Mouse (Mus musculus): ENCODE data around the gene Lars2. TPM values are rescaled to one million over a fixed set of nuclear protein-coding genes. Genes with fewer than 3 reads are reported as not detected.
A peak's percentile ranks its signal among the peaks of the same experiment; 100 is the strongest.
"Not testable (repeated sequence)": the region's sequence is repeated elsewhere in the genome, so short reads cannot be mapped to it uniquely, and the experiment has no call there.

The Lars2 gene
- polyA plus RNA-seq (2014; fragmentation: Nextera tagmentation; extraction: Ambion mirVana), result 860 and 1,217 TPM in 2 replicates

GRCm38 (mm10) chr9:123366708-123367385 lies at the start of gene Lars2:
Gene Lars2, plus strand, starts transcription at chr9:123366927.
- Histone ChIP-seq H3K9ac (ENCODE audit: low read depth, low read length) (peak within 1 kb of the TSS; percentile 68), H3K4me2 (peak within 1 kb of the TSS; percentile 77), H3K36me3 (ENCODE audit: control insufficient read depth, insufficient read depth, low read length) (no peaks in the 10 kb centered on the region), H3K4me3 (ENCODE audit: low read depth, low read length) (peak within 1 kb of the TSS; percentile 64), H3K4me1 (replicated peaks; ENCODE audit: control insufficient read depth, insufficient read depth, low read length) (peaks cover 12% of the 10 kb centered on the region), H3K27me3 (replicated peaks; ENCODE audit: control insufficient read depth, insufficient read depth, low read length) (no peaks in the 10 kb centered on the region), H3K9me3 (ENCODE audit: control insufficient read depth, low read length) (no peaks in the 10 kb centered on the region), H3K27ac (ENCODE audit: low read depth, low read length) (peak within 1 kb of the TSS; percentile 35)
- 0% methylated on average over 35 of the region's 35 CpGs for WGBS
- ATAC-seq (replicated peaks; ENCODE audit: low FRiP score) (peak; percentile 98), DNase-seq (ENCODE audit: low spot score) (peak; percentile 95)

GRCm38 (mm10) chr9:123326106-123326505 lies 40.6 kb upstream of the Lars2 start:
- H3K27me3 ChIP-seq (replicated peaks; ENCODE audit: control insufficient read depth, insufficient read depth, low read length), result no peaks in the 10 kb centered on the region
- no peaks in the 10 kb centered on the region for H3K36me3 ChIP-seq (ENCODE audit: control insufficient read depth, insufficient read depth, low read length)
- ATAC-seq (replicated peaks; ENCODE audit: low FRiP score), result no peak
- no peaks in the 10 kb centered on the region for H3K9me3 ChIP-seq (ENCODE audit: control insufficient read depth, low read length)
- H3K4me1 ChIP-seq (replicated peaks; ENCODE audit: control insufficient read depth, insufficient read depth, low read length), result no peaks in the 10 kb centered on the region
- H3K9ac ChIP-seq (ENCODE audit: low read depth, low read length), result no peak overlapping the region
- no peak overlapping the region for H3K4me3 ChIP-seq (ENCODE audit: low read depth, low read length)
- no peak overlapping the region for H3K27ac ChIP-seq (ENCODE audit: low read depth, low read length)
- no peak overlapping the region for H3K4me2 ChIP-seq
- no peak for DNase-seq (ENCODE audit: low spot score)

GRCm38 (mm10) chr9:123328336-123328735 lies 38.4 kb upstream of the Lars2 start:
- H3K4me1 ChIP-seq (replicated peaks; ENCODE audit: control insufficient read depth, insufficient read depth, low read length), result no peaks in the 10 kb centered on the region
- no peak overlapping the region for H3K4me3 ChIP-seq (ENCODE audit: low read depth, low read length)
- WGBS, result 79% methylated on average over 3 of the region's 3 CpGs
- no peak for DNase-seq (ENCODE audit: low spot score)
- no peak overlapping the region for H3K4me2 ChIP-seq
- no peaks in the 10 kb centered on the region for H3K9me3 ChIP-seq (ENCODE audit: control insufficient read depth, low read length)
- ATAC-seq (replicated peaks; ENCODE audit: low FRiP score), result no peak
- no peak overlapping the region for H3K27ac ChIP-seq (ENCODE audit: low read depth, low read length)
- H3K27me3 ChIP-seq (replicated peaks; ENCODE audit: control insufficient read depth, insufficient read depth, low read length), result no peaks in the 10 kb centered on the region
- no peak overlapping the region for H3K9ac ChIP-seq (ENCODE audit: low read depth, low read length)
- no peaks in the 10 kb centered on the region for H3K36me3 ChIP-seq (ENCODE audit: control insufficient read depth, insufficient read depth, low read length)

GRCm38 (mm10) chr9:123329831-123330230 lies 36.9 kb upstream of the Lars2 start:
- Histone ChIP-seq H3K9ac (ENCODE audit: low read depth, low read length) (no peak overlapping the region), H3K4me3 (ENCODE audit: low read depth, low read length) (no peak overlapping the region), H3K27ac (ENCODE audit: low read depth, low read length) (no peak overlapping the region), H3K9me3 (ENCODE audit: control insufficient read depth, low read length) (no peaks in the 10 kb centered on the region), H3K36me3 (ENCODE audit: control insufficient read depth, insufficient read depth, low read length) (no peaks in the 10 kb centered on the region), H3K27me3 (replicated peaks; ENCODE audit: control insufficient read depth, insufficient read depth, low read length) (no peaks in the 10 kb centered on the region), H3K4me1 (replicated peaks; ENCODE audit: control insufficient read depth, insufficient read depth, low read length) (no peaks in the 10 kb centered on the region), H3K4me2 (no peak overlapping the region)
- DNase-seq (ENCODE audit: low spot score) (no peak), ATAC-seq (replicated peaks; ENCODE audit: low FRiP score) (no peak)
- WGBS, result 88% methylated on average over 7 of the region's 7 CpGs

GRCm38 (mm10) chr9:123330271-123330670 lies 36.5 kb upstream of the Lars2 start:
- not testable (repeated sequence) for DNase-seq (ENCODE audit: low spot score); H3K4me1 ChIP-seq (replicated peaks; ENCODE audit: control insufficient read depth, insufficient read depth, low read length); H3K27me3 ChIP-seq (replicated peaks; ENCODE audit: control insufficient read depth, insufficient read depth, low read length); ATAC-seq (replicated peaks; ENCODE audit: low FRiP score); H3K9me3 ChIP-seq (ENCODE audit: control insufficient read depth, low read length); H3K27ac ChIP-seq (ENCODE audit: low read depth, low read length); H3K36me3 ChIP-seq (ENCODE audit: control insufficient read depth, insufficient read depth, low read length); H3K4me2 ChIP-seq; H3K4me3 ChIP-seq (ENCODE audit: low read depth, low read length); H3K9ac ChIP-seq (ENCODE audit: low read depth, low read length)
- 52% methylated on average over 1 of the region's 1 CpGs for WGBS

- ATAC-seq (replicated peaks; ENCODE audit: low FRiP score), result no peak
- DNase-seq (ENCODE audit: low spot score), result no peak
- H3K27me3 ChIP-seq (replicated peaks; ENCODE audit: control insufficient read depth, insufficient read depth, low read length), result no peaks in the 10 kb centered on the region
- no peak overlapping the region for H3K9ac ChIP-seq (ENCODE audit: low read depth, low read length)
- no peaks in the 10 kb centered on the region for H3K36me3 ChIP-seq (ENCODE audit: control insufficient read depth, insufficient read depth, low read length)
- no peak overlapping the region for H3K4me2 ChIP-seq
- H3K4me1 ChIP-seq (replicated peaks; ENCODE audit: control insufficient read depth, insufficient read depth, low read length), result no peaks in the 10 kb centered on the region
- no peaks in the 10 kb centered on the region for H3K9me3 ChIP-seq (ENCODE audit: control insufficient read depth, low read length)
- no peak overlapping the region for H3K27ac ChIP-seq (ENCODE audit: low read depth, low read length)
- H3K4me3 ChIP-seq (ENCODE audit: low read depth, low read length), result no peak overlapping the region
- WGBS, result 80% methylated on average over 2 of the region's 2 CpGs
Measured at GRCm38 (mm10) chr9:123333479-123333878, 33.2 kb upstream of the Lars2 start.

- Histone ChIP-seq H3K27ac (ENCODE audit: low read depth, low read length) (no peak overlapping the region), H3K9ac (ENCODE audit: low read depth, low read length) (no peak overlapping the region), H3K4me1 (replicated peaks; ENCODE audit: control insufficient read depth, insufficient read depth, low read length) (no peaks in the 10 kb centered on the region), H3K4me2 (no peak overlapping the region), H3K27me3 (replicated peaks; ENCODE audit: control insufficient read depth, insufficient read depth, low read length) (no peaks in the 10 kb centered on the region), H3K4me3 (ENCODE audit: low read depth, low read length) (no peak overlapping the region), H3K36me3 (ENCODE audit: control insufficient read depth, insufficient read depth, low read length) (no peaks in the 10 kb centered on the region), H3K9me3 (ENCODE audit: control insufficient read depth, low read length) (no peaks in the 10 kb centered on the region)
- ATAC-seq (replicated peaks; ENCODE audit: low FRiP score) (no peak), DNase-seq (ENCODE audit: low spot score) (no peak)
- 57% methylated on average over 5 of the region's 5 CpGs for WGBS
Measured at GRCm38 (mm10) chr9:123335044-123335670, 31.6 kb upstream of the Lars2 start.

- H3K4me2 ChIP-seq, result no peak overlapping the region
- 22% methylated on average over 3 of the region's 3 CpGs for WGBS
- H3K9me3 ChIP-seq (ENCODE audit: control insufficient read depth, low read length), result no peaks in the 10 kb centered on the region
- H3K27me3 ChIP-seq (replicated peaks; ENCODE audit: control insufficient read depth, insufficient read depth, low read length), result no peaks in the 10 kb centered on the region
- no peaks in the 10 kb centered on the region for H3K4me1 ChIP-seq (replicated peaks; ENCODE audit: control insufficient read depth, insufficient read depth, low read length)
- H3K9ac ChIP-seq (ENCODE audit: low read depth, low read length), result no peak overlapping the region
- no peak for ATAC-seq (replicated peaks; ENCODE audit: low FRiP score)
- H3K27ac ChIP-seq (ENCODE audit: low read depth, low read length), result no peak overlapping the region
- DNase-seq (ENCODE audit: low spot score), result no peak
- H3K4me3 ChIP-seq (ENCODE audit: low read depth, low read length), result no peak overlapping the region
- no peaks in the 10 kb centered on the region for H3K36me3 ChIP-seq (ENCODE audit: control insufficient read depth, insufficient read depth, low read length)
Measured at GRCm38 (mm10) chr9:123339651-123340144, 27.0 kb upstream of the Lars2 start.

- Histone ChIP-seq H3K36me3 (ENCODE audit: control insufficient read depth, insufficient read depth, low read length) (no peaks in the 10 kb centered on the region), H3K27ac (ENCODE audit: low read depth, low read length) (no peak overlapping the region), H3K9me3 (ENCODE audit: control insufficient read depth, low read length) (no peaks in the 10 kb centered on the region), H3K4me2 (no peak overlapping the region), H3K4me1 (replicated peaks; ENCODE audit: control insufficient read depth, insufficient read depth, low read length) (no peaks in the 10 kb centered on the region), H3K4me3 (ENCODE audit: low read depth, low read length) (no peak overlapping the region), H3K9ac (ENCODE audit: low read depth, low read length) (no peak overlapping the region), H3K27me3 (replicated peaks; ENCODE audit: control insufficient read depth, insufficient read depth, low read length) (no peaks in the 10 kb centered on the region)
- WGBS, result 83% methylated on average over 6 of the region's 6 CpGs
- ATAC-seq (replicated peaks; ENCODE audit: low FRiP score) (no peak), DNase-seq (ENCODE audit: low spot score) (no peak)
Measured at GRCm38 (mm10) chr9:123341256-123341655, 25.5 kb upstream of the Lars2 start.

Data from liver, embryonic 11.5 days (tissue).